Mouse (Mus musculus): ENCODE data around the gene Asah2. TPM values are rescaled to one million over a fixed set of nuclear protein-coding genes. Genes with fewer than 3 reads are reported as not detected.
"Not testable (repeated sequence)": the region's sequence is repeated elsewhere in the genome, so short reads cannot be mapped to it uniquely, and the experiment has no call there.

Gene Asah2
- total RNA-seq (2015; ENCODE audit: low replicate concordance) (0.63 TPM in 1 of 2 replicates, not detected in the other), total RNA-seq (2017; ENCODE audit: low replicate concordance) (2.5 and 2.8 TPM in 2 replicates)

DNA sequence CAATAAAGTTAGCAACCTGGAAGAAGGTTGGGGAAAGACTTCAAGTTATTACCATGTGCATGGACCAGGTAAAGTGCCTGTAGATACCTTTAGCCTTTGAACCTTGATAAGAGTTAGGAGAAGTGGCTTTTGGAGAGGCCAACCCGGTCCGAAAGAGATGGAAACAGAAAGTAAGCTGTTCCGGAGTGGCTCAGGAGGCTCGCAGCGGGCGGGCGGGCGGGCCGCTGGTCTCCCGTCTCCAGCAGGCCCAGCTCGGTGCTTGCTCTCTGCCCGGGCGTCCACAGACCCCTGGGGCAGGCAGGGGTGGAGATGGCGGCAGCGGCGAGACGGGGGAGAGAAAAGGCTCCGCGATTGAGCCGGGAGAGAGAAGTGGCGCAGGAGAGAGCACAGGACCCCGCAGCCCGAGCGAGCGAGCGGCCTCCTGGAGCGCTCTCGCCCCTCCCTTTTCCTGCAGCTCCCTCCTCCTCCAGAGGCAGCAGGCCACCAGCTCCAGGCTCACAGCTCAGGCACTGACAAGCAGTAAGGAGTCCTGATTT, at the start of gene Asah2:
Asah2 (minus strand) TSS at position 441 of the 536 bp plus-strand sequence.
- ATAC-seq (replicated peaks; ENCODE audit: low FRiP score, poor library complexity, severe bottlenecking), result peak; percentile 95

DNA sequence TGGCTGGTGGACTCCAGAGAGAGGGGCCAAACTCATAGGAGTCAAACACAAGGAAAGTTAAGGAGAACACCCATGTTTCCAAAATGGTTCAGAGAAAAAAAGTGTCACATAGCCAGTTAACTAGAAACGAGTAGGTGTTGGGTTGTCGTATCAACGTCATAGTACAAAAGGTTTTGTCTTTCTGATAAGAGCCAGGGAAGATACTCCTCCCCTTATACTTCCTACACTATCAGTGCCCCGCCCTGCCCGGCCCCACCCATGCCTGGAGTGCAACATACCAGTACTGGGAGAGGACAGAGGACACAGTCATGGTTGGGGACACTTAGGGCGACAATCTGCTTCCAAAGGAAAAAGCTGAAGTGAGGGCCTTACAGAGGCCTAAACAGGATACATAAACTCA, 49.0 kb upstream of the Asah2 start:
- no peak for ATAC-seq (replicated peaks; ENCODE audit: low FRiP score, poor library complexity, severe bottlenecking)

DNA sequence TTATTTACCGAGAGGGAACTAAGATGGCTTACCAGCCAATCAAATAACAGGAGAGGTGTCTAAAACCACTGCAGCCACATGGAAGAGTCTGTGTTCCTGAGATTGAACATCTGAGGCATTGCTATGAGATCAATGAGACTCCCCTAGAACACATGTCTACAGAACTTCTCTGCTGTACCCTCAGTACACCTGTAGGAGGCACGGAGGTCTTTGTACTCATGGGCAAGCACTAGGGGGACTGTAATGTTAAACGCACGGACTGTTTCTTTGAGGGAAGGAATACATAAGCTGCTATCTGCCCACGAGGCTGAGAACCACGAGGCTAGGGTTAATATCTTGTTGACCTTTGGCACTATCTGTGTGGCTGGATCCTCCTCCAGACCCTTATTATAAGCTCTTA, 44.5 kb upstream of the Asah2 start:
- no peak for ATAC-seq (replicated peaks; ENCODE audit: low FRiP score, poor library complexity, severe bottlenecking)

DNA sequence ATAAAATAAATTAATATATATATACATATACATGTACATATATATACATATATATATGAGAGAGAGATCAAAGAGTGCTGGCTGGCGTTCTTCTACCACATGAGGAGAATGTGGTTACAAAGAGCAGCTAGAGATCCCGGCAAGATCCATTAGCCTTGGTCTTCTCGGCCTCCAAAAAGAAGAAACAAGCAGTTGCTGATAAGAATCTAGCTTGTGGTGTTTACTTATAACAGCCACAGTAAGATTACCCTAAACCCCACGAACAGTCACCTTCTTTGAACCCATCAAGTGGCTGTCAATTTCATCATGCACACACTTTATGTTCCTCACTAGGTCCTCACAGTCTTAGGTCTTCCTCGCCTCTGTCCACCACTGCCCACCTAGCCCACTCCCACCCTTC, 40.7 kb upstream of the Asah2 start:
- no peak for ATAC-seq (replicated peaks; ENCODE audit: low FRiP score, poor library complexity, severe bottlenecking)

DNA sequence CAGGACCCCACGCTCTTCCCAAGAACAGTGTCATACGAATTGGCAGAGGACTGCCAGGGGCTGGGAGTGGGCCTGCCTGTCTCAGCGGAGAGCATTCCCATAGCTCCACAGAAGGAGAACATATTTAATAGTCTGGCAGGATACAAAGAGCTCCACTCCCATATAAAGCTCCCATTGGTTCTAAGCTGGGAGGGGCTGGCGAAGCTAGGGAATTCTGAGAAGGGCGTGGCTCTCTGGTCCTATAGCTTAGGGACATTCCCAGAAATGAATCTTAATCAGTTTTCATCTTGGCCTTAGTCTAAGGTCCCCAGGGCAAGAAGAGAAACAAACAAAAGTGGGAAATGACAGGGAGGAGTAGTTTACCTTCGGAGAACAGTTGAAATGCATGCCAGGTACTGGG, 34.4 kb upstream of the Asah2 start:
- no peak for ATAC-seq (replicated peaks; ENCODE audit: low FRiP score, poor library complexity, severe bottlenecking)

DNA sequence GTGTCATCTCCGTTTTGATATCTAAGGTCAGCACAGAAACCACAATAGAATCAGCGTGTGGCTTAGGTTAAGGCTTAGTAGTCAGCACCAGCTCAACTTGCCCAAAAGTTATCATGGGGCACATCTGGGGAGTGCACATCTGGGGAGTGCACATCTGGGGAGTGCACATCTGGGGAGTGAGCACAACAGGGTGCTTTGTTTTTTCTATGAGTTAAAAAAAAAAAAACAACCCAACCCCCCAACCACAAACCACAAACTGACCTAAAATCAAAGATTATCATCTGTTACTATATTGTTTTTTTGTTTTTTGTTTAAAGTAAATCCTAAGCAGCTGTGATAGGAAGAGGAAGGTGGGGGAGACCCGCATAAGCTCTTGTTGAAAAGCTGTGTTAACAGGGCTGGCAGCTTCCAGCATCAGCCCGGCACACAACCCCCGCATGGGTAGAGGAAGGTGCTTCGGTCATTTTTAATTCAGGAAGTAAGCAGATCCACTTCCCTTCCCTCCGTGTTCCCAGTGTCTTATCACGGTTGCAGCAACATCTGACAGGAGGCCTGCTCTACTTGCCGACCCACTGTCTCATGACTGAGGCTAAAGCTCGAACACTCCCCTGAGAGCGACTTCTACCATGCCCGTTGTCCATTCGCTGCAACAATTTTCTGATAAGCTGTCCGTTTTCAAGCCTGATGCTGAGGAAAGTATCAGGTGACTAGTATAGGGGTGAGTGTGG, 30.5 kb upstream of the Asah2 start:
- no peak for ATAC-seq (replicated peaks; ENCODE audit: low FRiP score, poor library complexity, severe bottlenecking)

DNA sequence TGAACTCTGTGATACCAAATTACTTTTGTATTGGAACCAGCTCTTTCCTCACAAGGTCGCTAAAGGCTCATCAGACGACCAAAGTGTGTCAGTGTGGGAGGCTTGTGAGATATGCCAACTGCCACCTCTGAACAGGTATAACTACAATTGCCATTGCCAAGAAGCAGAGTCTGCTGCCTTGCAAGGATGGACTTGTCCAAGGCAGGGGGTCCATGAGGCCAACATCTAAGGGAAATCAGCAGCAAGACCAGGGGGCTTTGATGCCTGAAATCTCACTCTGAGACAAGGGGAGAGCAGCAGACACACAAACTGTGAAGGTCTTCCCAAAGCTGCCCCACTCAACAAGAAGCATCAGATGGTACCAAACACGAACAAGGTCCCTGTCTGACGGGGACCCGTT, 29.9 kb upstream of the Asah2 start:
- ATAC-seq (replicated peaks; ENCODE audit: low FRiP score, poor library complexity, severe bottlenecking), result no peak

DNA sequence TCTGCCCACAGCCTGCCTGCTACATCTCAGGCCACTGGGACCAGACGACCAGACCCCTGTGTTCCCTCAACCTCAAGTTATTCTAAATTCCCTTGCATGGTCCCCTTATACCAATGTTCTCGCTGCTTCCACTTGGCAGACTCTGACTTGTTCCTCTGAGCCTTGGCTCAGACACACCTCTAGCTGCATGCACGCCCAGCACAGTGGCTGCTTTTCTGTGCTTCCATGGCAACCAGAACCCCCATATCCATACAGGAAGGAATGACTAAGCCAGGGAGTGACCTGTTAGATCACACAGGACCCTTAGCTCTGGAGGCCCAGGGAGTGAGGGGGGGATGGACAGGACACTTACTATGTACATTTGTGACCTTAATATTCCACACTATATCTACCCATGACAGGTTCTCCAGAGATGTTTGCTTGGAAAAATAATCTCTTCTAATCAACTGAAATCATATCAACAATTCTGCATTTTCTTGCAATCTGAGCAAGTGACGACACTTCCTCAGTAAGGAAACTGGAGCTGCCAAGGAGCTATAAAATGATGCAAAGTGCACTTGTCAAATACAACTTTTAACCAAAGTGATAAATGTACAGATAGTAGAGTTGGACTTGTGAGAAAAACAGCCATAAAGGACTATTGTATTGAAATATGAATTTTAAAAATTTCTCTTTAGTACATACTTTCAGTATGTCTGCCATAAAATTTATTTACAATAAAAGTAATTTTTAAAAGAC, 29.0 kb upstream of the Asah2 start:
- ATAC-seq (replicated peaks; ENCODE audit: low FRiP score, poor library complexity, severe bottlenecking), result no peak

DNA sequence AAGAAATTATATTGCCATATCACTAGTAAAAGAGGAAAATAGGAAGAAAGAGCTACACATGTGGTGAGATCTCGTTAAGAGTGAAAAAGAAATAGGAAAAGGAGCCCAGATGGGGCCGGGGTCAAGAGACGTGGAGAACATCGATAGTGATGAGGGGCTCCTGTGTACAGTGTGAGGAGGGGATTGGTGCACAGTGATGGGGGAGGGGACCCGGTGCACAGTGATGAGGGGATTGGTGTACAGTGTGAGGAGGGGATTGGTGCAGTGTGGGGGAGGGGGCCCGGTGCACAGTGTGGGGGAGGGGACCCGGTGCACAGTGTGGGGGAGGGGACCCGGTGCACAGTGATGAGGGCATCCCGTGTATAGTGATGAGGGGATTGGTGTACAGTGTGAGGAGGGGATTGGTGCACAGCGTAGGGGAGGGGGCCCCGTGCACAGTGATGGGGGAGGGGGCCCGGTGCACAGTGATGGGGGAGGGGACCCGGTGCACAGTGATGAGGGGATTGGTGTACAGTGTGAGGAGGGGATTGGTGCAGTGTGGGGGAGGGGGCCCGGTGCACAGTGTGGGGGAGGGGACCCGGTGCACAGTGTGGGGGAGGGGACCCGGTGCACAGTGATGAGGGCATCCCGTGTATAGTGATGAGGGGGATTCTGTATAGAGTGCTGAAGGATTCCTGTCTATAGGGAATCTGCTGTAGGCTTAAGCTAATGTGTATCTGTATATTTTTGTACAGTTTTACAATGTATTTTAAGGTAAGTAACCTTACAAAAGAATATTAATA, 23.9 kb upstream of the Asah2 start:
- ATAC-seq (replicated peaks; ENCODE audit: low FRiP score, poor library complexity, severe bottlenecking), result not testable (repeated sequence)

DNA sequence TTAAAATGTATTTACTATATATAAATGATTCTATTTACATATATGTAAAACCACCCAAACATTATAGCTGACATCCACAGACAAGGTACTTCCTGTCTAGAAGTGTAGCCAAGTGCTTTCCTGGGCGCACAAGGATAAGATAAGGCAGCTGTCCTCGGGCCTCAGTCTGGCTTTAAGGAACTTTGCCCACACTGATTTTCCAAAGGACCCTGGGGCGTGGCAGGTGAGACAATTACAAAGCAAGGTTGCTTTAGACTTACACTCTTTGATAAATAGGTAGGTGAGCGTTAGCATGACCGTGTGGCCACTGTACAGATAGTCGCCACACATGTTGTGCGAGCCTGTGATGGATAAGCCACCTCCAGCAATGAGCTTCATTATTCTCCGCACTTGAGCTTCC, 21.3 kb upstream of the Asah2 start:
- ATAC-seq (replicated peaks; ENCODE audit: low FRiP score, poor library complexity, severe bottlenecking), result no peak

DNA sequence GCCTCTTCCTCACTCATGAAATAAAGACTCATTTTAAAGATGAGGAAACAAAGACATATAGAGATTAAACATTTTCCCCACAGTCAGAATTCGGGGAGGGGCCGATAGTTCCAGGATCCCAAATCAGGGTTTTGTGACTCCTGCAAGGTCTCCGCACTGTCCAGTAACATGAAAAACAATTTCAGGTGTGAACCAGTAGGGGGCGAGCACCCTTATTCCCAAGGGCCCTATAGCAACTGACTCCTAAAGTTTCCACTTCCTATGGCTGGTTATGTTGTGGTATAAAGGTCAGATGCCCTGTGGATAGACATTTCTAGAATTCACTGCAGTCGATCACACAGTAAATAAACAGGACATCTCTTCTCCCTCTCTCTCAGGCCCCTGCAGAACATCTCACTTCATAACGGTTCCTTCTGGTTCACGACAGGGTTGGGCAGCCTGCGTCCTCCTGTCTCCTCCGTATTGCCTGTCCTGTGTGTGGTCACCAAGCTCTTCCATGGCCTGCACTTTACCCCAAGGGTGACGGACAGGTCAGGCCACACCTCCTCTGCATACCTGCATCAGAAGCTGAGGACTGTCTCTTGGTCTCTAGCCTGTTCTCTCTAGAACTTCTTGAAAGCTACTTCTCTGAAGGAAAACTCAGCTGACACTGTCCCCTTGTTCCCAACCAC, 19.3 kb upstream of the Asah2 start:
- peak; percentile 71 for ATAC-seq (replicated peaks; ENCODE audit: low FRiP score, poor library complexity, severe bottlenecking)

DNA sequence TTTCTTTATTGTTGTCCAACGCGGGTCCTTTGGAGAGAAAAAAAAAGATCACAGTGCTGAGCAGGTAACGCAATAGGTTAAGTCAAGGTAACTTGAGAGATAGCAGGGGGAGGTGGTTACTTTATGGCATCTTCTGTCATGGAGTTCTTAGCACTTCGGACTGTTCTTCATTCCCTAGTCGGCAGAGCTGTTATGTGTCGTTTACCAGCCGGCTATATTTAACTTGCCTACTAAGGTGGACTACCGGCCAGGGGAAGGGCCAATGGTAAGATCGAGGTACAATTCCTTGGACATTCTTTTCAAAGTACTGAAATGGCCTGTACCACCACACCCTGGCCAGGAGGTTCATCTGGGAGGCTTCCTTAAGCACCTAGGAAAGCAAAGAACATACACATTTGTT, 16.1 kb upstream of the Asah2 start:
- ATAC-seq (replicated peaks; ENCODE audit: low FRiP score, poor library complexity, severe bottlenecking), result no peak

DNA sequence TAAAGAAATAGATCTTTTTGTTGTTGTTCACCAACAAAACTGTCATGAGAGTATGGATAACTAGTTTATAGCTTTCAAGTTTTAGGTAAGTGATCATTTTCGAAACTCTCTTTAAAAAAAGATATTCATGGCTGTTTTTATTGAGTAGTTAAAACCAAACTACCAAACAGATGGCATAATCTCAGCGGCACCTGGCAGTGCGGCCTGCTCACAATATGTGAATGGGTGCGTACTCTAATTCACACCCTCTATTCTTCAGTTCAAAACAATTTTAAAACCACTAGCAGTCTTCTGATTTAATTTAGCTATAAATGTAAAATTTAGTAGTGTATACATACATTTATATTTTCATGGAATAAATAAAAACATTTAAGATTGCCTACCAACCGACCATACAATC, 15.2 kb upstream of the Asah2 start:
- ATAC-seq (replicated peaks; ENCODE audit: low FRiP score, poor library complexity, severe bottlenecking), result no peak

DNA sequence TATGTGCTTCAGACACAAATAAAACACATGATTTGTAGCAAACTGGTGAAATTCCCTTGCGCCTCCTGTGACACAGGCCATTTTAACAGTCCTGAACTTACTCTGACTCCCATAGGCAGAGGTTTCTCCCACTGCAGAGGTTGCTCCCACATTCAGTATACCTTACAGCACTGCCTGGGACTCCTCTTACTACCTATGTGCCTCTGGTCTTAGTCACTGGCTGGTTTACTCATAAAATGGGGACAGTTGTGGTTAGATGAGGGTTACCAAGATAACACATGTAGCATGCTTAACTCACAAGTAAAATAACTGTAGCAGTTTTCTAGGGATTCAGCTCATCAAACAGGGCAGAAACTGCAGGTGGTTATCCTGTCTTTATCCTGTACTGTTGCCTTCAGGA, 12.8 kb upstream of the Asah2 start:
- ATAC-seq (replicated peaks; ENCODE audit: low FRiP score, poor library complexity, severe bottlenecking), result no peak

DNA sequence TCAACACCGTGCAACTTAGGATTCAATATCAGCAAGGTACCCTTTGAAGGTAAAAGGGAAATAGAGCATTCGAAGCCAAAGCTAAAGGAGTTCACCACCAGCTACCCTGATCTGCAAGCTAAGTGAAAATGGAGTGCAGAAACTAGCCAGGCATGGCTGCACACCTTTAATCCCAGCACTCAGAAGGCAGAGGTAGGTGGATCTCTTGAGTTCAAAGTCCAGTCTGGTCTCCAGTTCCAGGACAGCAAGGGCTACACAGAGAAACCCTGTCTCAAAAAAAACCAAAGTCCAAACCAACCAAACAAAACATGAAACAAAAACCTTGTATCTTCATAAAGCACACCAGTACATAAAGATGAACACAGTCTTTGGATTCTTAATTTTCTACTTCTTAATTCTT, 11.7 kb upstream of the Asah2 start:
- ATAC-seq (replicated peaks; ENCODE audit: low FRiP score, poor library complexity, severe bottlenecking), result no peak

DNA sequence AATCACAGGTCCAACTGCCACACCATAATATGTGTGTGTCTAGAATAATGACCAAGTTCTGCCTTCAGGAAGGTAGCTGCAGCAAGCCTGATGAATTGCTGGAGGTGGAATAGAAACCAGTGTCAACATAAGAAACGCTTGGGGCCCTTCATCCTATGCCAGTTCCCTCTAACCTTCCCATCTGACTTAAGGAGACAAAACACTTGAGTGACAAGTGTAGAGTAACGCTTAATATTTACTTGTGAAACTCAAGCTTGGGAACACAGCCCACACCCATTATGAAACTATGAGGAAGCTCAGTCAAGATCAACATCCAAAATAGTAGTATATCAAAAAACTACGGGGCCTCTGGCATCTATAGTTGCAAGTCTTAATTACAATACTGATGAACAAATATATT, 10.5 kb upstream of the Asah2 start:
- no peak for ATAC-seq (replicated peaks; ENCODE audit: low FRiP score, poor library complexity, severe bottlenecking)

DNA sequence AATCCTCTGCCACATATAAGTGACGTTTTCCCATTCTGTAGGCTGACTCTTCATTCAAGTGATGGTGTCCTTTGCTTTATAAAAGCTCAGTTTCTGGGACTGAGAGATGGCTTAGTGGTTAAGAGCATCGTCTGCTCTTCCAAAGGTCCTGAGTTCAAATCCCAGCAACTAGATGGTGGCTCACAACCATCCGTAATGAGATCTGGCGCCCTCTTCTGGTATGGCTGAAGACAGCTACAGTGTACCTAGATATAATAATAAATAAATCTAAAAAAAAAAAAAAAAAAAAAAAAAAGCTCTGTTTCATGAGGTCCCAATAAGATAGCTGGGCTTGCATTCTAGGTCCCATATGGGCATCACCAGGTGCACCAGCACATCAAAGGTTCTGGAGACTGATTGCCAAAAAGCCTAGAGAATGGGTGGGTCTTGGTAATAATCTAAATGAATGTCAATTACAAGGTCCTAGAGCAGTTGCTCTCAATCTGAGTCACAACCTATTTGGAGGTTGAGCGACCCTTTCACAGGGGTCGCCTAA, 9.5 kb upstream of the Asah2 start:
- ATAC-seq (replicated peaks; ENCODE audit: low FRiP score, poor library complexity, severe bottlenecking), result no peak

DNA sequence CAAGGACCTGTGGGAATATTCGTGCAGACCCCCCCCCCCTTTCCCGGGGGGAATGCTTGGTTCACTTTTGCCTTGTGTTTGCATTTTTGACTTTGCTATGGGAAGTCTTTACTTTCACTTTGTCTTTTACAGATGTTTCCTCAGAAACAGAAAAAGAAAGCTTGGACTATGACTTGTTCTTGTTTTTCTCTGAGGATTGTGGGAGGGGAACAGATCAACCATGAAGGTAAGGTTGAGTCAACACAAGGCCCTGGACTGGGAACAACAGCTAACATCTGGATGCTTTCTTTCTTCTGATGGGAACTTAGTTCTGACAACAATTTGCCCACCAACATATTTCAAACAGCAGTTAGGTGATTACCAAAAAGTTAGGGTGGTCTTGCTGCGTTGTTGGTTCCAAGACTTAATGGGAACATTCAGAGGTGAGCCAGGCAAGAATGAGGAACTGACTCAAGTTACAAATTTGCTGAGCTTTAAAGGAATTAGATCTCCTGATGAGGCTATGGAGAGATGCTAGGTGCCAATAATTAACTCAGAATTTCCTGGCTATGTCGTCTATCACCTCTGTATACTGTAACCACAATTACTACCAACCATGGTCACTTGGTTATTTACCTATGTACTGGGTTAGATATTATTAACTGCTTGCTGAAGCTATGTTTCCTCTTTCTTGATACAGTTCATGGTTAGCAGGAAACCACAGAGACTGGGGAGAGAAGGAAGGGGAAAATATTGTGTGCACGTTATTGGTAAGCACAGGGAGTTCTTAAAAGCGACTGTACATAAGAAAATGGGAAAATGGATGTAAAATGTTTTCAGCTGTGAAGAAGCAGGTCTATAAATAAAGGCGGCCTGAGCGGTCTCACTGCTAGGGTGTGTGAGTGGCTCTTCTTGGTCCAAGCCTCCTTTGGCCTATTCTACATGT, 4.1 kb upstream of the Asah2 start:
- ATAC-seq (replicated peaks; ENCODE audit: low FRiP score, poor library complexity, severe bottlenecking), result no peak

DNA sequence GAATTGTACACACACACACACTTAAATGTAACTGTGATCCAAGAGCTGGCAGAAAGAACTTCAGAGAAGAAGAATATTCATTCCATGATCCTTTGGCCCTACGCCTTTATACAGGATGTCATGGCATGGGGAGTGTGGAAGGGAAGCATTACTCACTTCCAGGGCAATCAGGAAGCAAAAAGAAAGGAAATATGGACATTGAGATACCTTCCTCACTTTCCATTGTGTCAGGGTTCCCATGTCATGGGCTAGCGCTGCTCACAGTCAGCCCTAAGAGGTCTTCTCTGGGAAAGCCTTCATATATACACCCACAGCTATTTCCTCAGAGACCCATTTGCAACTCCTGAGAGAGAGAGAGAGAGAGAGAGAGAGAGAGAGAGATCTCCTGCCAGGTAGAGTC, 1.3 kb downstream of the Asah2 start:
- no peak for ATAC-seq (replicated peaks; ENCODE audit: low FRiP score, poor library complexity, severe bottlenecking)
